Comparison of ENCODE assay signal across 24 mouse cellular contexts in genomic region chr8:106964573-106964972, GRCm38 (mm10). TPM values are rescaled to one million over a fixed set of nuclear protein-coding genes. Genes with fewer than 3 reads are reported as not detected.
DNase-seq lines count a peak whose midpoint lies in the region; ATAC-seq and TF ChIP-seq lines count a peak whose summit lies in the region.
"Had no signal": no experiment of that assay in that cellular context is flagged by ENCODE, and none has a peak within 500 bp of the region (broad histone marks: within the 10 kb centered on the region; RNA-seq: fewer than 3 reads in every experiment).

No protein-coding gene starts in this region.

- H3K36me3 ChIP-seq in ES-E14 (ENCODE audit: control insufficient read depth, insufficient read depth, low read length, poor library complexity, severe bottlenecking), result no peaks in the 10 kb centered on the region; the same call in 1 of the 2 replicates
- no peaks in the 10 kb centered on the region for H3K36me3 ChIP-seq in liver, embryonic 11.5 days (ENCODE audit: control insufficient read depth, insufficient read depth, low read length)
- H3K36me3 ChIP-seq: embryonic facial prominence, embryonic 15.5 days; forebrain, embryonic 10.5 days; forebrain, embryonic 15.5 days; heart, embryonic 12.5 days; hindbrain, embryonic 10.5 days; intestine, embryonic 15.5 days had no signal

- 41% methylated on average over 4 of the region's 4 CpGs for WGBS in liver, embryonic 11.5 days

- no peaks in the 10 kb centered on the region for H3K27me3 ChIP-seq in liver, embryonic 11.5 days (replicated peaks; ENCODE audit: control insufficient read depth, insufficient read depth, low read length)
- H3K27me3 ChIP-seq: embryonic facial prominence, embryonic 15.5 days; heart, embryonic 12.5 days; intestine, embryonic 15.5 days had no signal

- H3K4me3 ChIP-seq in ES-E14 (ENCODE audit: insufficient read depth in 1 of 2, low read depth in 1 of 2, low read length in 2 of 2, poor library complexity in 1 of 2, severe bottlenecking in 1 of 2), result no peak overlapping the region
- no peak overlapping the region for H3K4me3 ChIP-seq in liver, embryonic 11.5 days (ENCODE audit: low read depth, low read length)
- H3K4me3 ChIP-seq: embryonic facial prominence, embryonic 15.5 days; erythroblast, embryonic 14.5 days; forebrain, embryonic 10.5 days; forebrain, embryonic 15.5 days; heart, embryonic 12.5 days; hindbrain, embryonic 10.5 days; intestine, embryonic 15.5 days had no signal

- peak overlapping the region; percentile 87; the same call in 1 of the 2 replicates for H3K27ac ChIP-seq in ES-E14 (ENCODE audit: insufficient read depth, low read depth, low read length, poor library complexity, severe bottlenecking)
- H3K27ac ChIP-seq in liver, embryonic 11.5 days (ENCODE audit: low read depth, low read length), result no peak overlapping the region
- H3K27ac ChIP-seq: embryonic facial prominence, embryonic 15.5 days; forebrain, embryonic 10.5 days; forebrain, embryonic 15.5 days; hindbrain, embryonic 10.5 days; hindbrain, embryonic 14.5 days; intestine, embryonic 15.5 days had no signal

- peaks cover 5 to 22% of the 10 kb centered on the region in 2 experiments for H3K4me1 ChIP-seq in ES-E14 (ENCODE audit: control insufficient read depth in 2 of 2, insufficient read depth in 2 of 2, low read length in 2 of 2, poor library complexity in 1 of 2)
- H3K4me1 ChIP-seq in liver, embryonic 11.5 days (replicated peaks; ENCODE audit: control insufficient read depth, insufficient read depth, low read length), result no peaks in the 10 kb centered on the region
- H3K4me1 ChIP-seq: forebrain, embryonic 15.5 days; heart, embryonic 12.5 days; intestine, embryonic 15.5 days had no signal

- H3K9ac ChIP-seq in ES-E14 (ENCODE audit: insufficient read depth, low read depth, low read length, poor library complexity, severe bottlenecking), result no peak overlapping the region
- H3K9ac ChIP-seq in liver, embryonic 11.5 days (ENCODE audit: low read depth, low read length), result no peak overlapping the region
- H3K9ac ChIP-seq: embryonic facial prominence, embryonic 15.5 days; forebrain, embryonic 15.5 days; heart, embryonic 12.5 days; hindbrain, embryonic 14.5 days; intestine, embryonic 15.5 days had no signal

- peak; percentile 68; the same call in 1 of the 2 replicates for ATAC-seq in granulocyte monocyte progenitor cell, adult 5-6 weeks (replicated peaks; ENCODE audit: poor library complexity, severe bottlenecking)
- ATAC-seq in liver, embryonic 11.5 days (replicated peaks; ENCODE audit: low FRiP score), result no peak
- ATAC-seq: activated CD4-positive, CD25-positive, alpha-beta regulatory T cell, adult 4 months; forebrain, embryonic 15.5 days; intestine, embryonic 15.5 days had no signal

- H3K9me3 ChIP-seq in ES-E14 (ENCODE audit: control insufficient read depth, insufficient read depth, low read depth, low read length), result no peaks in the 10 kb centered on the region
- no peaks in the 10 kb centered on the region for H3K9me3 ChIP-seq in liver, embryonic 11.5 days (ENCODE audit: control insufficient read depth, low read length)
- H3K9me3 ChIP-seq: embryonic facial prominence, embryonic 15.5 days; forebrain, embryonic 10.5 days; forebrain, embryonic 15.5 days; heart, embryonic 12.5 days; hindbrain, embryonic 10.5 days; intestine, embryonic 15.5 days had no signal

- peak; percentile 62 for DNase-seq in 416B (ENCODE audit: low read depth)
- no peak for DNase-seq in ES-E14 (ENCODE audit: low read depth, low spot score)
- peak; percentile 84 for DNase-seq in R1 (ENCODE audit: low read depth, low spot score)
- no peak for DNase-seq in lung, postnatal 4 days
- no peak for DNase-seq in liver, embryonic 11.5 days (ENCODE audit: low spot score)
- DNase-seq in adrenal gland, postnatal 25 days, result no peak
- DNase-seq in gastrocnemius, postnatal 25 days, result no peak
- DNase-seq: adrenal gland, postnatal 36 days; cerebellum, adult 18-20 months; cerebellum, adult 9-11 months; cerebellum, postnatal 36 days; embryo, embryonic 11 days; gastrocnemius, postnatal 10 days; kidney, adult 2 months had no signal

- no peak overlapping the region for H3K4me2 ChIP-seq in liver, embryonic 11.5 days
- H3K4me2 ChIP-seq: embryonic facial prominence, embryonic 15.5 days; forebrain, embryonic 15.5 days; heart, embryonic 12.5 days; hindbrain, embryonic 14.5 days; intestine, embryonic 15.5 days had no signal

- in situ Hi-C loops in ES-E14 (cut with MboI; ENCODE audit: low sequenced_read_pairs in 2 of 2, unreplicated experiment in 2 of 2), result no loop called here

TF ChIP-seq in ES-E14, 5 proteins besides CTCF, POLR2A, EP300 and RAD21:
- TF ChIP-seq CHD2 (IDR thresholded peaks at IDR 0.05; ENCODE audit: low read depth, low read length) (peak; percentile 20; the same call in 1 of the 2 replicates), HCFC1 (IDR thresholded peaks at IDR 0.05; ENCODE audit: borderline replicate concordance, insufficient read depth, low read length) (no peak), ZNF384 (IDR thresholded peaks at IDR 0.05; ENCODE audit: low read depth, low read length) (peak; percentile 86)

RNA-seq across cellular contexts. Expression of gene Sntb2, which starts 29.0 kb away (rescaled TPM):
- 32.4 and 45.7 TPM in 2 replicates for total RNA-seq in ES-E14 (2012; rRNA removed)
- total RNA-seq in granulocyte monocyte progenitor cell, adult 5-6 weeks (2014; fragmentation: Nextera tagmentation), result 5.4 and 7.1 TPM in 2 replicates
- 5.9 and 6.2 TPM in 2 replicates for total RNA-seq in granulocyte monocyte progenitor cell, adult 5-6 weeks (2017)
- 4.2 and 4.9 TPM in 2 replicates for polyA plus RNA-seq in liver, embryonic 11.5 days (2014; fragmentation: Nextera tagmentation; extraction: Ambion mirVana)
- total RNA-seq in adrenal gland, postnatal 25 days (2021), result 31.4 and 52.7 TPM in 2 replicates
- total RNA-seq in gastrocnemius, postnatal 25 days (2021), result 1 to 10 TPM; 6.1 to 6.9 TPM

Comparison
In these comparisons a context has a peak if more than half of its experiments do, and no peak if none do; other contexts are left out.
1. DNase-seq: peak in 416B (single experiment) and R1 (single experiment); none in ES-E14 (single experiment), lung, postnatal 4 days (0 of 2), liver, embryonic 11.5 days (single experiment), adrenal gland, postnatal 25 days (single experiment) and gastrocnemius, postnatal 25 days (single experiment).